Mouse (Mus musculus): ENCODE measurements around the gene Gm28374.

Gm28374 gene

GRCm38 (mm10) chr19:6056696-6057095 is 25.4 kb downstream of the Gm28374 start:
- no peak for DNase-seq (ENCODE audit: low read depth, low spot score)

- DNase-seq (ENCODE audit: low read depth, low spot score), result no peak
Measured at GRCm38 (mm10) chr19:6054296-6054695, 27.8 kb downstream of the Gm28374 start.

- no peak for DNase-seq (ENCODE audit: low read depth, low spot score)
Measured at GRCm38 (mm10) chr19:6052516-6052915, 29.5 kb downstream of the Gm28374 start.

GRCm38 (mm10) chr19:6048681-6049410 is 33.2 kb downstream of the Gm28374 start:
- DNase-seq (ENCODE audit: low read depth, low spot score), result no peak

GRCm38 (mm10) chr19:6047899-6048166 is 34.2 kb downstream of the Gm28374 start:
- DNase-seq (ENCODE audit: low read depth, low spot score), result no peak

- DNase-seq (ENCODE audit: low read depth, low spot score), result no peak
Measured at GRCm38 (mm10) chr19:6047154-6047898, 34.7 kb downstream of the Gm28374 start.

- DNase-seq (ENCODE audit: low read depth, low spot score), result peak; percentile 98
Measured at GRCm38 (mm10) chr19:6046294-6047153, 35.5 kb downstream of the Gm28374 start, which contains the start of gene Syvn1. Gene Syvn1, plus strand, starts transcription at chr19:6046576.

GRCm38 (mm10) chr19:6045366-6046293 is 36.4 kb downstream of the Gm28374 start:
- DNase-seq (ENCODE audit: low read depth, low spot score), result peak; percentile 75

- peak; percentile 61 for DNase-seq (ENCODE audit: low read depth, low spot score)
Measured at GRCm38 (mm10) chr19:6044102-6044501, 38.0 kb downstream of the Gm28374 start.

GRCm38 (mm10) chr19:6042293-6042692 is 39.8 kb downstream of the Gm28374 start:
- DNase-seq (ENCODE audit: low read depth, low spot score), result no peak

GRCm38 (mm10) chr19:6040002-6040401 is 42.1 kb downstream of the Gm28374 start:
- no peak for DNase-seq (ENCODE audit: low read depth, low spot score)

- peak; percentile 28 for DNase-seq (ENCODE audit: low read depth, low spot score)
Measured at GRCm38 (mm10) chr19:6038326-6038725, 43.7 kb downstream of the Gm28374 start.

- no peak for DNase-seq (ENCODE audit: low read depth, low spot score)
Measured at GRCm38 (mm10) chr19:6037695-6038094, 44.4 kb downstream of the Gm28374 start.

- no peak for DNase-seq (ENCODE audit: low read depth, low spot score)
Measured at GRCm38 (mm10) chr19:6035966-6036585, 46.0 kb downstream of the Gm28374 start.

- DNase-seq (ENCODE audit: low read depth, low spot score), result no peak
Measured at GRCm38 (mm10) chr19:6030520-6031280, 51.4 kb downstream of the Gm28374 start.

GRCm38 (mm10) chr19:6029426-6029825 is 52.6 kb downstream of the Gm28374 start:
- DNase-seq (ENCODE audit: low read depth, low spot score), result no peak

- DNase-seq (ENCODE audit: low read depth, low spot score), result no peak
Measured at GRCm38 (mm10) chr19:6028991-6029390, 53.1 kb downstream of the Gm28374 start.
